Mouse (Mus musculus): ENCODE data around the gene Cul5.

The Cul5 gene

DNA sequence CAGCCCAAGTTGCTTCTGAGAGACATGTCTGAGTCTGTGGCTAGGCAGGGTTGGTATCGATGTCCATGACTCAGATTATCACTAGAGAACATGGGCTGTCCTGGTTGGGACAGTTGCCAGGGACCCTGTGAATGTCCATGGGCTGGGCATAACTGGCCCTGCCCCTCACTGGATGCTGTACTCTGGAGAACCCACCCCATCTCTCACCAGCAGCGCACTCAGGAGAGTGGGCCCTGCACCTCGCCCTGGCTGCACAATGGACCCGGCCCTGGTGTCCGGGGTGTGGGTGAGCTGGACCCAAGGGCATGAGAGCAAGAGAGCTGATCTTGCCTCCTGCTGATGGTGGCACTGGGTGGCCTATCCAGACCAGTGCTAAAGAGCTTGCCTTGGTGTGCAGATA lies 64.9 kb downstream of the Cul5 start:
- DNase-seq, result no peak

GRCm38 (mm10) chr9:53603849-53604248 lies 66.0 kb downstream of the Cul5 start:
- DNase-seq, result no peak

GRCm38 (mm10) chr9:53603384-53603783 lies 66.4 kb downstream of the Cul5 start:
- peak; percentile 39 for DNase-seq

- no peak for DNase-seq
Observed at GRCm38 (mm10) chr9:53601541-53601940, 68.3 kb downstream of the Cul5 start.

GRCm38 (mm10) chr9:53598631-53599030 lies 71.2 kb downstream of the Cul5 start:
- DNase-seq, result peak; percentile 26

DNA sequence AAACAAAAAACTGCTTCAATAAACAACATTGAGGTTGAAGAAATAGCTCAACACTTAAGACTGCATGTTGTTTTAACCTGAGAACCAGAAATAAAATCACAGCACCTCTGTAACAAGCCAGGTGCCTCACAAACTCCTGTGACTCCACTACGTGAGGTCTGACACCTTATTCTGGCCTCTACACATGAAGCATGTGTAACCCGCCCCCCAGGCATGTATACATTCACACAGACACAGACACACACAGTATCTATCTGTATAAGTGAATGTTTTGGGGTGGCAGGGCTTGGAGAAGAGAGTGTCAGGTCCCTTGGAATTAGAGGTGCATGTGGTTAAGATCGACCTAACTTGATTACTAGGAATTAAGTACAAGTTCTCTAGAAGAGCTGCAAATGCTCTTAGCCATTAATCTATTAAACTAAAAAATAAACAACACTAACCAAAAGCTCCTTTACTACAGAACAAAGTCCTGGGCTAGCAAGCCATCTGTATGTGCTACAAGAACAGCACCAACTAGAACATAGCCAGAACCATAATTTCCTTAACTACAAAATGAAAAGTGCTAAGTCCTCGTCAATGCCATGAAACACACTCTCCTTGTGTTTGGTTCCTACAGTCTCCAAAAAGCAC lies 72.7 kb downstream of the Cul5 start:
- no peak for DNase-seq

GRCm38 (mm10) chr9:53594764-53595163 lies 75.0 kb downstream of the Cul5 start:
- peak; percentile 85 for DNase-seq

DNA sequence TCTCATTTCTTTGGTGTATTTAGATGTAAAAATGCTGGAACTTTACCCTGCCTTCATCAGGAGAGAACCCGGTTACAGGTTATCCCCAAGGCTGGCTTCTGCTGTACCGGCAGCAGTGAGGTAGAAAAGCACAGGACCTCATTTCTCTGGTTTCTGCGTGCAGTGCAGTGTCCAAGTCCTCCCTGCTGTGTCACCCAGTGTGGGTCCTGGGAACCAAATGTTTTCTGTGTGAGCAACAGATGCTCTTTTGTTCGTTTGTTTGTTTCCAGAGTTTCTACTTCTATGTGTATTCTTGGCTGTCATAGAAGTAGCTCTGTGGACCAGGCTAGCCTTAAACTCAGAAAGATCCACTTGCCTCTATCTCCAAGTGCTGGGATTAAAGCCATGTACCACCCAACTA lies 87.9 kb downstream of the Cul5 start:
- no peak for DNase-seq

GRCm38 (mm10) chr9:53575721-53576120 lies 94.1 kb downstream of the Cul5 start:
- no peak for DNase-seq

- DNase-seq, result no peak
Observed at GRCm38 (mm10) chr9:53572516-53573307, 97.1 kb downstream of the Cul5 start.

- DNase-seq, result no peak
Observed at GRCm38 (mm10) chr9:53570662-53571061, 99.2 kb downstream of the Cul5 start.
